Mouse (Mus musculus) left cerebral cortex, adult 2 months (tissue): ENCODE measurements around the gene Pbxip1. TPM values are rescaled to one million over a fixed set of nuclear protein-coding genes. Genes with fewer than 3 reads are reported as not detected.
"Not testable (repeated sequence)": the region's sequence is repeated elsewhere in the genome, so short reads cannot be mapped to it uniquely, and the experiment has no call there.

Source experiments
- DNase-seq, 2 experiments: peaks; one replicate each; pipeline ENCODE4 v3.0.0; 2021 to 2022; ENCODE audit warnings: low spot score in 2 of 2, mixed read lengths in 1 of 2; ENCODE audit errors: extremely low spot score in 1 of 2
- H3K27ac ChIP-seq: fragments of 200-600 bp; 2 replicates; pipeline ENCODE4 v1.8.1; 2022
- H3K4me3 ChIP-seq: fragments of 200-600 bp; 2 replicates; pipeline ENCODE4 v1.8.1; 2022
- CTCF ChIP-seq: fragments of 200-600 bp; IDR thresholded peaks from 2 replicates; pipeline ENCODE4 v1.8.1; 2022; ENCODE audit warnings: antibody characterized with exemption, mild to moderate bottlenecking, moderate library complexity
- intact Hi-C: fragments of 180-260 bp; cut with DNase I; formaldehyde crosslinking; loops from one replicate; pipeline ENCODE4 v1.15.1; 2025
- total RNA-seq, 2 experiments: library from RNA; stranded (reverse); gene quantifications; 2 replicates each; pipeline ENCODE4 v1.2.3; 2021

Pbxip1 gene
- total RNA-seq, 2 experiments from 2014 or later: 33.8 to 34.8 TPM

DNA sequence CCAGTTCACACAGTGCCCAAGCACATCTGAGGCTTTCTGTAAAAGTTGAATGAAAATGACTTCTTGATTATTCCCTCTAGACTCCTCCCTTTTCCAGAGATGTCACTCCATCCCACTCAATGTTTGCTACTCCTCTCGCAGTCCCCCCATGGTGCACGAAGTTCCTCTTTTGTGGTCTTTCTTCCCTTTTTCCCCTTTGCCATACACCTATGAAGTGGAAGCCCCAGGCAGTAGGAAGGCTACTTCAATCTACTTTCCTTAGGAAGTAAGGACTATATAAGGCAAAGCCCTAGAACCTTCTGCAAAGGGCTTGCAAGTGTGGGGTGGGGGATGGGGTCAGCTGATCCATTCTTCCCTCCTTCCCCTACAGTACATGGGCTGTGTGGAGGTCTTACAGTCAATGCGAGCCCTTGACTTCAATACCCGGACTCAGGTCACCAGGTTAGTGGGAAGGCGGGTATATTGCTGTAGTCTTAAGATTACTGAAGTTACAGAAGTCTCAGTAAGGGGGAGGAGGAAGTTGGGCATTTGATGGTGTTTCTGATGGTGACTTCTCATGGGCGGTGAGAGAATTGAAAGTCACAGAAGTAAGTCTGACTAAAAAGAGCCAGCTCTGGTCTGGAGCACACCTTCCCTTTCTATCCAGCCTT lies 13.8 kb upstream of the Pbxip1 start:
- no peak overlapping the region for H3K27ac ChIP-seq
- TF ChIP-seq CTCF: no peak
- intact Hi-C loops: no loop called here
- DNase-seq: no peak
- no peak overlapping the region for H3K4me3 ChIP-seq

DNA sequence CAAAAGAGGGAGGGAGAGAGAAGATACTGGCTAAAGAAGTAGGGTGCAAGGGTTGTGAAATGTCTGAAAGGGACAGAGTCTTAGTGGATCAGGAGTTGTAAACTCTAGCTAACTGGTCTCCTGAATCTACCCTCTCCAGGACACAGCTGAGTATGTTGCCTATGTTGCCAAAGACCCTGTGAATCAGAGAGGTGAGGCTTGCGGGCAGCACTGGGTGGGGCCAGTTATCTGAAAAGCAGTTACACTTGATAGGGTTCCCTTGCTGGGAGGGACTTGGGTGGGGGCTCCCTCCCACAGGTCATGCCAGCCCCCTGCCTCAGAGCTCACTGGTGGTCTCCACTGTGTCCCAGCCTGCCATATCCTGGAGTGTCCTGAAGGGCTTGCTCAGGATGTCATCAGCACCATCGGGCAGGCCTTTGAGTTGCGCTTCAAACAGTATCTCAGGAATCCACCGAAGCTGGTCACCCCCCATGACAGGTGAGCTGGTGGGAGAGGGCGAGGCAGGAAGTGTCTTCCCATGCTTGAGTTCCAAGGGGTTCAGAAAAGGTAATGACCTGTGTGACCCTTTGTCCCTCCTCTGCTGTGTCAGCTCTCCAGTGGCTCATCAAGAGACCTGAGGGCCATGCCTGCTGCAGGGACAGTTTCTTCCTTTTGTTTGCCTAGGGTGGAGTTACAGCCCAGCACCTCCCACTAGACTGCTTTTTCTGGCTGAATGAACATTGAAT lies 11.9 kb upstream of the Pbxip1 start:
- H3K27ac ChIP-seq: no peak overlapping the region
- no peak for DNase-seq
- intact Hi-C loops: no loop called here
- no peak for TF ChIP-seq CTCF
- H3K4me3 ChIP-seq: no peak overlapping the region

DNA sequence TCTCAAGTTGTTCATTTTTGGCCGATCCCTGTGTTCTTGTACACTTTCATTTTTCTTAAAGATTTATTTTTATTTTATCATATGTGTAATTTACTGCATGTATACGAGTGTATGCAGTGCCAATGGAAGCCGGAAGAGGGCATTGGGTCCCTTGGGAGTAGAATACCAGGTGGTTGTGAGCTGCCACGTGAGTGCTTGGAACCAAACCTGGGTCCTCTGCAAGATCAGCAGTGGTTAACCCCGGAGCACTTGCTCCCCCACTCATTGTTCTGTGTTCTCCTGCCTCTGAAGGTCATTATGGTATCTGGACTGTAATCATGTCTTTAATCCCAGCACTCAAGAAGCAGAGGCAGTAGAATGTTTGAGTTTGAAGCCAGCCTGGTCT lies 11.4 kb upstream of the Pbxip1 start:
- intact Hi-C loops: no loop called here
- no peak overlapping the region for H3K4me3 ChIP-seq
- H3K27ac ChIP-seq: no peak overlapping the region
- no peak for DNase-seq
- TF ChIP-seq CTCF: no peak

DNA sequence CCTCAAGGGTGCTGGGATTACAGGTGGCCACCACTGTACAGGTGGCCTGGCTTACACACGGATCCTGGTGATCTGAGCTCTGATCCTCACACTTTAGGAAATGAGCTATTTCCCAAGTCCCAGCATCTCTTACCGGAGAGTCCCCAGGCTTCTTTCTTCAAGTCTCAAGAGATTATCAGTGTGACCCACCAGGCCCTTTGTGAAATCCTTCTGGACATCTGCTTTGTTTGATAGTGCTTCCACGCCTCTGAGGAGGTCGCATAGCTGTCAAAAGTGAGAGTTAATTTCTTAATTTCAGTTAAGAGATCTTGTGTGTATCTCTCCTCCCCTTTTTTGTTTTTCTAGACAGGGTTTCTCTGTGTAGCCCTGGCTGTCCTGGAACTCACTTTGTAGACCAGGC lies 10.6 kb upstream of the Pbxip1 start:
- DNase-seq: no peak
- H3K27ac ChIP-seq: no peak overlapping the region
- intact Hi-C loops: no loop called here
- H3K4me3 ChIP-seq: no peak overlapping the region
- no peak for TF ChIP-seq CTCF

DNA sequence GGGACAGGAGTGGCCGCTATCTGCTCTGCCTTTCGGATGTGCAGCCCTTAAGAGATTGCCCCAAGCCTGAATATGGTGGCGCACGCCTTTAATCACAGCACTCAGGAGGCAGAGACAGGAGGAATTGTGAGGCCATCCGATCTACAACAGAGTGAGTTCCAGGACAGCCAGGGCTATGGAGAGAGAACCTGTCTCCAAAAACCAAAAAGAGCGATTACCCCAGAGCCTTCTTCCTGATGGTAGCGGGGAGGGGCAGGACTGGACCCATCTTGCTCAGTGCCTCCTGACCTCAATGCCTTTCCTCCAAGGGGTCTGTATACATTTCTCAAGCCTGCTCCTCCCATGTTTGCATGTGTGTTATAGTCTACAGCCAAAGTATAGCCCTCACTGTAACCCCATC lies 7.5 kb upstream of the Pbxip1 start:
- H3K4me3 ChIP-seq, DNase-seq, H3K27ac ChIP-seq, intact Hi-C loops: not testable (repeated sequence)

DNA sequence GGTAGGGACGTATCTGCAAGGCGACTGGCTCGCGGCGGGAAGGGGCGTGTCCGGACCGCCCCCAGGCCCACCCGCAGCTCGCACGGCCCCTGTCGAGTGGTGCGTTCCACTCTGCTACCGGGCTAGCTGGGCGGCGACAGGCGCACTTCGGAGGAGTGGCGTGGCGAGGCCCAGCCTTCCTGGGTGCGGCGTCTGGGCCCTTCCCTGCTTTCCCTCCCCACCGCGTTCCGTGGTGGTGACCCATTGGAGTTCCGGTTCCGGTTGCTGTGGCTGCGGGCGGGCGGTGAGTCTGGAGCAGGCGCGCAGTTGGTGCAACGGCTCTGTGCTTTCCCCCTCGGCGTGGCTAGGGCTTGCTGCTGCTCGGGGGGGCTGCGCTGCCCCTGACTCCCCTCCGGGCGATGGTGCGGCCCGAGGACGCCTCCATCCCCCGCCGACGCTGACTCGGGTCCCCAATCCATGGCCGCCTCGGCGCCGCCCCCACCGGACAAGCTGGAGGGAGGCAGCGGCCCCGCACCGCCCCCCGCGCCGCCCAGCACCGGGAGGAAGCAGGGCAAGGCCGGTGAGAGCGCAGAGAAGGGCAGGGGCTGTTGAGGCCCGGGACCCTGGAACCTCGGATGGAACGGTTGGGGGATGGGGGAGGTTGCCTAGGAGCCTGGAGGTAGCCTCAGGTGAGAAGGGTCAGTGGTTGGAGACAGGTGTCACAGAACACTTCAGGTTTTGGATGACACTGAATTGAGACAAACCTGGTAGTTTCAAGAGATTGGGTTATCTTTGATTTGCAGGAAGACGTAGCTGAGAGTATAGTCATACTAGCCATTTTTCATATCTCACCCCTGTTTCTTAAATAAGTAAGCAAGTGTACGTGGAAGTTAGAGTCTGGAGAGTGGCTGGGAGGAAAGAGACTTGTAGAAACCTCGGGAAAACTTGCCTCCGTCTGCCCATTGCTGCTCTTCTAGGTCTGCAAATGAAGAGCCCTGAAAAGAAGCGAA lies 6.0 kb upstream of the Pbxip1 start, which contains the start of gene Pygo2:
Gene Pygo2 (plus strand): TSS at position 44 of the 989 bp plus-strand sequence.
- peak; percentile 94 to 96 for DNase-seq
- Histone ChIP-seq H3K4me3 (peak within 1 kb of the TSS; percentile 88), H3K27ac (peak within 1 kb of the TSS; percentile 87)
- intact Hi-C loops: no loop called here
- TF ChIP-seq CTCF: no peak

DNA sequence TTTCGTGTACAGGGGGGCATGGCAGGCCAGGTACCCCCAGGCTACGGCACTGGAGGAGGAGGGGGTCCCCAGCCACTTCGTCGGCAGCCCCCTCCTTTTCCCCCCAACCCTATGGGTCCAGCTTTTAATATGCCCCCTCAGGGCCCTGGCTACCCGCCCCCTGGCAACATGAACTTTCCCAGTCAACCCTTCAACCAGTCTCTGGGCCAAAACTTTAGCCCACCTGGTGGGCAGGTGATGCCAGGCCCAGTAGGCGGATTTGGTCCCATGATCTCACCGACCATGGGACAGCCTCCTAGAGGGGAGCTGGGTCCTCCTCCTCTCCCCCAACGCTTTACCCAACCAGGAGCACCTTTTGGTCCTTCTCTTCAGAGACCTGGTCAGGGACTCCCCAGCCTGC lies 3.9 kb upstream of the Pbxip1 start:
- intact Hi-C loops: no loop called here
- no peak overlapping the region for H3K4me3 ChIP-seq
- no peak for DNase-seq
- TF ChIP-seq CTCF: no peak
- no peak overlapping the region for H3K27ac ChIP-seq

DNA sequence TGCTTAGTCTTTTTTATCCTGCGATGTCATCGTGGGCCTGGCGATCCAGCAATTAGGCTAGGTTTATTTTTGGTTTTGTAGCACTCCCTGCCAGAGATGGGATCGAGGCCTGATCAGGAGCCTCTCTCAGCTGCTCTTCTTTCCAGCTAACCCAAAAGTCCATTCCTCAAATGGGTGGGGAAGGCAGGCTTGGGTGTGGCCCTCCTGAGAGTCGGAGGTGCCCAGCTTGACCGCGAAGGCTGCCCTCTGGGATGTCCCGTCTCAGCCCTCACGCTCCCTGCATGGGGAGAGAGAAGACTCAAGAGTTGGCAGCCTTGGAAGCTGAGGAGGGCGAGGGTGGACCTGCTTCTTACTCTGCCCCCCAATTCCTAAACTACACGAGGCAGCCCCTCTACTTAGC lies 2.0 kb upstream of the Pbxip1 start:
- intact Hi-C loops: no loop called here
- TF ChIP-seq CTCF: no peak
- H3K27ac ChIP-seq: no peak overlapping the region

DNA sequence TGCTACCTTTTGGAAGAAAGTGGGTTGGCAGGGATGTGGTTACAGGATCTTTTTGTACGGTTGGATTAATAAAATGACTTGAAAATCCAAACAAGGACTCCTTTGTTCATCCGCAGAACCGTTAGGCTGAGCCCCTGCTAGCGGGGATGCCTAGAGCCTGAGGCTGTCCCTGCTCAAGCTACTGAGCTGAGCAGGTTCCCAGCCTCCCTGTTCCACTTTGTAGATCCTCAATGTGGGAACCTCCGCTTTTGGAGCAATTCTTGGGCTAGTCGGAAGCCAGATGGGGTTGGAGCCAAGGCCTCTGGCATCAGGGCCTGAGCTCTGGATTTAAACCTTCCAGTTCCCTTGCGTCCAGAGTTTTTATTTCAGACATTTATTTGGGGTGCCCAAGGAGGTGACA lies 1.5 kb upstream of the Pbxip1 start:
- no peak for TF ChIP-seq CTCF
- intact Hi-C loops: no loop called here
- DNase-seq: no peak
- Histone ChIP-seq H3K27ac (no peak overlapping the region), H3K4me3 (no peak overlapping the region)

More for the DNA sequence above, 2.0 kb upstream of the Pbxip1 start:
- no peak for DNase-seq
- H3K4me3 ChIP-seq: no peak overlapping the region

DNA sequence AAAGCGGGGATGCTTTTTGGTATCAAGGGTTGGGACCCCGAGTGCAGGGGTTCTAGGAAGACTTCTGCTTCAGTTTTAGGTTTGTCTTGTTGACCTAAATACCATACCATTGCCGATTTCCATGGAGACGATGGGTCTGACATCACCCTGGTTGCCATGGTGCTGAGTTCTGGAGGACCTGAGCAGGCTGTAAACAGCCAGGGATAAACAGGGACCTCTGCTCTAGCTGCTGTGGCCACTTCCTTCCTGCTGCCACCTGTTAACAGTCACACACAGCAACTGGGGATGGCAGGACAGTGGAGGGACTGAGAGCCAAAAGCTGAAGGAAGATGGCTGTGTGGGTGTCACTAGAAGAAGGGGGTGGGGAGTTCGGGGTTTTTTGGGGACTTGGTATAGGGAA lies 763 bp downstream of the Pbxip1 start:
- intact Hi-C loops: loop anchor here (2.0 kb wide), 1 partner anchor 22 kb away; no protein-coding TSS in a partner anchor
- Histone ChIP-seq H3K27ac (peak overlapping the region; percentile 63; the same call in 1 of the 2 replicates), H3K4me3 (peak overlapping the region; percentile 38)
- no peak for DNase-seq
- TF ChIP-seq CTCF: no peak

DNA sequence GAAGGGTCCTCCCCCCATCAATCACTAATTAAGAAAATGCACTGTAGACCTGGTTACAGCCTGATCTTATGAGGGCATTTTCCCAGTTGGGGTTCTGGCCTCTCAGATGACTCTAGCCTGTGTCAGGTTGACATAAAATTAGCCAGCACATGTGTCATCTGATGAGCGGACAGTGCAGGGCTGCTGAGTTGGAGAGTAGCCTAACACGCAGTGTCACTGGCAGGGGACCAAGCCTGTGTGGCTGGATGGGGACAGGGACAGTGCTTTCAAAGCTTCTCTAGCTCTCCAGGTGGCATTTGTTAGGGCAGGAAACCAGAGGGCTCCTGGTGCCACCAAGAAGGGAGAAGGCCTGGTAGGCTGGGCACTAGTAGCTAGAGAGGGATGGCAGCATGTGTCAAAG lies 4.2 kb downstream of the Pbxip1 start:
- intact Hi-C loops: no loop called here
- TF ChIP-seq CTCF: no peak
- Histone ChIP-seq H3K4me3 (no peak overlapping the region), H3K27ac (no peak overlapping the region)
- DNase-seq: no peak
